Mouse (Mus musculus): Measurements from ENCODE around the gene Gm8159.
"Not testable (repeated sequence)": the region's sequence is repeated elsewhere in the genome, so short reads cannot be mapped to it uniquely, and the experiment has no call there.

The Gm8159 gene

GRCm38 (mm10) chr14:4632052-4632451 lies at the start of gene Gm8159:
Gm8159 (plus strand) TSS chr14:4632352.
- not testable (repeated sequence) for DNase-seq (ENCODE audit: low spot score)

DNA sequence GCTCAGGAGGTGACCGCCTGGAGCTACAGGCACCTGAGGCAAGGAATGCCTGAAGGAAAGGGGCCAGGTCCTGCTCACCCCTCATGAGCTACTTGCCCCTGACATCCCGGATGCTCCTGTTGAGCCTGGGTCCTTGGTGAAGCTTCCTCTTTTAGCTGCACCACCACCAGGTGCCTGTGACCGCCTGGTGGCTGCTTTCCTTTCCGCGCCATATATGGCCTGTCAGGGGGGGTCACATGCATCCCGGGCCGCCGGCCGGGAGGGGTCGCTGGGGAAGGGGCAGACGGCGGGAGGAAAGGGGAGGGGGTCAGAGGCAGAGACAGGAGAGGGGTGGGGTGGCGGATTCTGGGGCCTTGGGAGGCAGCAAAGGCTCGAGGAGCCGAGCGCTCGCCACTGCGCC lies 17.2 kb downstream of the Gm8159 start:
- peak; percentile 4 for DNase-seq (ENCODE audit: low spot score)

DNA sequence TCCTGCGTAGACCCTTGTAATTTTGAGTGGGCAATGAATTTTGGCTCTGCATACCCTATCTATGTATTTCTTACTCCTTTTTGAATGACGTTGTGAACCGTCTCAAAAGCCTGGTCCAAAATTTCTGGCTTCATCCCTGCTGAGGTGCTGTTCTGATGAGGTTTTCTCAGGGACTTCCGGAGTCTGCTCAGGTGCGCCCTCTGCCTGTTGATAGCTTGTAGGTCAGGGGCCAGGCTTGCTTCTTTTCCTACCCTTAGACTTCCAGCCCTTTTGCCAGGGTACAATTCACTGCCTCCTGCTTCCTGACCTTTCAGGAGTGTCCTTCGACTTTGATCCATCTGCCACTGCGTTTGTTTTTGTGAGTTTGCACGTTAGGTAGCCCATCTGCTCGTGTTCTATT lies 18.2 kb downstream of the Gm8159 start:
- peak; percentile 3 for DNase-seq (ENCODE audit: low spot score)

DNA sequence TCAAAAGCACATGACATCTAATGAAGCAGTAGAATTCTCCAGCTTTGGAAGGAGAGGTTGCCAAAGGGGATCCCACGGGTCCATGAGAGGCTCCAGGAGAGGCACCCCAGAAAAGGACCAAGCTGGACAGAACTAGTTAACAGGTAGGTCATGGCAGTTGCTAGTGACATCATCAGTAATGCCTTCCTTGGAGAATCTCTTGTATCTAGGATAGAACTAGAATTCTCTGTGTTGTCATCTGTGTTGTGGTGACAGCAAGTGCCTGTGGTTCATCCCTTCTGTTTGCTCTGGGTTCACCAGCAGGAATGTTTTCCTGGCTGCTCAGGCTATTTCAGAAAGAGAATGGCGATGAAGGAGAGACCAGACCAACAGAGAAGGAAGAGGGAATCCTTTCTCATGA lies 31.7 kb downstream of the Gm8159 start, which contains the start of gene Gm3239:
Gene Gm3239, plus strand, starts transcription at position 301 of the 400 bp plus-strand sequence.
- DNase-seq (ENCODE audit: low spot score): not testable (repeated sequence)

Data from urinary bladder, postnatal 14 days (tissue).